Mouse (Mus musculus): Measurements from ENCODE around the gene Crbn.

- TF ChIP-seq ZNF384 (IDR thresholded peaks at IDR 0.05; ENCODE audit: low read depth, low read length) (no peak), MAFK (IDR thresholded peaks at IDR 0.05; ENCODE audit: insufficient read depth, low read depth, low read length) (no peak), HCFC1 (IDR thresholded peaks at IDR 0.05; ENCODE audit: borderline replicate concordance, insufficient read depth, low read length) (no peak), CHD2 (IDR thresholded peaks at IDR 0.05; ENCODE audit: low read depth, low read length) (no peak), ZC3H11A (IDR thresholded peaks at IDR 0.05; ENCODE audit: borderline replicate concordance, low read depth, low read length) (no peak)
These were observed 35.4 kb upstream of the Crbn start for GRCm38 (mm10) chr6:106835316-106835715.

Data from ES-E14 (cell line).